Mouse (Mus musculus): ENCODE measurements around the gene Plekhg6. TPM values are rescaled to one million over a fixed set of nuclear protein-coding genes. Genes with fewer than 3 reads are reported as not detected.

Gene Plekhg6
- polyA plus RNA-seq (2012; fragmentation: generic; extraction: Trizol) = under 1 TPM; 0.12 to 0.84 TPM

GRCm38 (mm10) chr6:125380372-125381360, at the start of gene Plekhg6:
Plekhg6 (minus strand) TSS chr6:125380793.

GRCm38 (mm10) chr6:125348721-125349574, 31.6 kb downstream of the Plekhg6 start, which contains the start of gene Tnfrsf1a:
Tnfrsf1a (plus strand) TSS chr6:125349362.

GRCm38 (mm10) chr6:125320323-125320722, 60.3 kb downstream of the Plekhg6 start, which contains the start of gene Scnn1a:
Scnn1a (plus strand) TSS chr6:125320659.

GRCm38 (mm10) chr6:125313546-125314230, 66.9 kb downstream of the Plekhg6 start, which contains the start of gene Ltbr:
Ltbr (minus strand) TSS chr6:125313885.

Other genes starting within 250 kb of the Plekhg6 start
- gene Nop2, start 248.9 kb downstream of the Plekhg6 start, polyA plus RNA-seq (2012; fragmentation: generic; extraction: Trizol) = 10 to 100 TPM; 25.7 to 58.8 TPM
- gene Iffo1, start 235.6 kb downstream of the Plekhg6 start, polyA plus RNA-seq (2012; fragmentation: generic; extraction: Trizol) = 10 to 100 TPM in 1 of 2 experiments, 1 to 10 TPM in 1; 4.2 to 22.1 TPM
- gene Gapdh, start 214.3 kb downstream of the Plekhg6 start, polyA plus RNA-seq (2012; fragmentation: generic; extraction: Trizol) = 1,000 to 10,000 TPM; 2,700 to 7,122 TPM
- 100 to 1,000 TPM in 1 of 2 experiments, 10 to 100 TPM in 1; 57.1 to 120 TPM for gene Ncapd2, start 189.1 kb downstream of the Plekhg6 start, polyA plus RNA-seq (2012; fragmentation: generic; extraction: Trizol)
- 100 to 1,000 TPM; 106 to 112 TPM for gene Mrpl51, start 189.0 kb downstream of the Plekhg6 start, polyA plus RNA-seq (2012; fragmentation: generic; extraction: Trizol)
- gene Vamp1, start 165.2 kb downstream of the Plekhg6 start, polyA plus RNA-seq (2012; fragmentation: generic; extraction: Trizol) = 1 to 10 TPM in 1 of 2 experiments, under 1 TPM in 1; 0.22 to 2.2 TPM
- gene Tapbpl, start 148.9 kb downstream of the Plekhg6 start, polyA plus RNA-seq (2012; fragmentation: generic; extraction: Trizol) = 10 to 100 TPM in 1 of 2 experiments, 1 to 10 TPM in 1; 1.5 to 12.5 TPM
- gene Cd27, start 143.8 kb downstream of the Plekhg6 start, polyA plus RNA-seq (2012; fragmentation: generic; extraction: Trizol) = under 1 TPM in 1 of 2 experiments, not detected in 1; 0.25 TPM
- gene Tuba3a, start 94.8 kb downstream of the Plekhg6 start, polyA plus RNA-seq (2012; fragmentation: generic; extraction: Trizol) = under 1 TPM in 1 of 2 experiments, not detected in 1; 0.02 TPM
- 100 to 1,000 TPM in 1 of 2 experiments, 10 to 100 TPM in 1; 70.3 to 101 TPM for gene Ltbr, start 66.9 kb downstream of the Plekhg6 start, polyA plus RNA-seq (2012; fragmentation: generic; extraction: Trizol)
- gene Scnn1a, start 60.1 kb downstream of the Plekhg6 start, polyA plus RNA-seq (2012; fragmentation: generic; extraction: Trizol) = 1 to 10 TPM in 1 of 2 experiments, under 1 TPM in 1; 0.25 to 1.7 TPM
- 100 to 1,000 TPM in 1 of 2 experiments, 10 to 100 TPM in 1; 44.2 to 112 TPM for gene Tnfrsf1a, start 31.4 kb downstream of the Plekhg6 start, polyA plus RNA-seq (2012; fragmentation: generic; extraction: Trizol)
- 100 to 1,000 TPM in 1 of 2 experiments, 10 to 100 TPM in 1; 43.5 to 115 TPM for gene Cd9, start 114.0 kb upstream of the Plekhg6 start, polyA plus RNA-seq (2012; fragmentation: generic; extraction: Trizol)
- under 1 TPM; 0.02 to 0.08 TPM for gene Vwf, start 166.0 kb upstream of the Plekhg6 start, polyA plus RNA-seq (2012; fragmentation: generic; extraction: Trizol)

Measured in C3H10T1/2 (cell line).